Mouse (Mus musculus) brain, embryonic 14.5 days (tissue): ENCODE data around the gene Gm20661.

Experiments used
- CTCF ChIP-seq: fragments of 200-500 bp; IDR thresholded peaks from 2 replicates; pipeline ENCODE4 v1.5.1; 2012; ENCODE audit warnings: inconsistent platforms, mild to moderate bottlenecking, moderate library complexity, borderline replicate concordance; ENCODE audit not compliant: insufficient read depth, insufficient read length; ENCODE audit errors: extremely low read depth
- POLR2A ChIP-seq: fragments of 200-500 bp; IDR thresholded peaks from 2 replicates; pipeline ENCODE4 v1.6.1; 2012; ENCODE audit warnings: mild to moderate bottlenecking, inconsistent platforms, borderline replicate concordance; ENCODE audit not compliant: poor library complexity, insufficient read depth, insufficient read length, severe bottlenecking; ENCODE audit errors: extremely low read depth

- TF ChIP-seq CTCF (no peak), POLR2A (no peak)
Measured at GRCm38 (mm10) chr9:107959896-107960295, 23.0 kb upstream of the Gm20661 start.
